Mouse (Mus musculus) thymus, adult 2 months (tissue): ENCODE data around the gene Gorasp1. TPM values are rescaled to one million over a fixed set of nuclear protein-coding genes. Genes with fewer than 3 reads are reported as not detected.
A peak's percentile ranks its signal among the peaks of the same experiment; 100 is the strongest.

Experiments used
- DNase-seq: peaks from one replicate; pipeline ENCODE4 v3.0.0; 2021
- H3K27ac ChIP-seq: fragments of 200-500 bp; 2 replicates; pipeline ENCODE4 v1.5.1; 2012; ENCODE audit warnings: low read length, control low read depth; ENCODE audit not compliant: control insufficient read depth, insufficient read depth
- H3K27me3 ChIP-seq: fragments of 200-500 bp; 2 replicates; pipeline ENCODE4 v1.6.1; 2012; ENCODE audit warnings: mild to moderate bottlenecking, low read length, moderate library complexity, mixed read lengths; ENCODE audit not compliant: control insufficient read depth, insufficient read depth
- H3K36me3 ChIP-seq: fragments of 200-500 bp; 2 replicates; pipeline ENCODE4 v1.6.1; 2012; ENCODE audit warnings: mild to moderate bottlenecking, low read length, moderate library complexity; ENCODE audit not compliant: control insufficient read depth, insufficient read depth
- H3K4me1 ChIP-seq: fragments of 200-500 bp; replicated peaks from 2 replicates; pipeline ENCODE4 v1.6.1; 2012; ENCODE audit warnings: low read length; ENCODE audit not compliant: control insufficient read depth, insufficient read depth
- H3K4me3 ChIP-seq: fragments of 200-500 bp; 2 replicates; pipeline ENCODE4 v1.5.1; 2012; ENCODE audit warnings: mild to moderate bottlenecking, low read length, control low read depth, moderate library complexity; ENCODE audit not compliant: control insufficient read depth, insufficient read depth
- CTCF ChIP-seq: fragments of 200-500 bp; IDR thresholded peaks from 2 replicates; pipeline ENCODE4 v1.5.1; 2012; ENCODE audit warnings: mild to moderate bottlenecking, control low read depth, low read length, moderate library complexity, borderline replicate concordance; ENCODE audit not compliant: control insufficient read depth, poor library complexity, insufficient read depth; ENCODE audit errors: extremely low read depth
- POLR2A ChIP-seq: fragments of 200-500 bp; IDR thresholded peaks from 2 replicates; pipeline ENCODE4 v1.6.1; 2012; ENCODE audit warnings: mild to moderate bottlenecking, low read length, control low read depth, moderate library complexity; ENCODE audit not compliant: control insufficient read depth, poor library complexity, insufficient read depth; ENCODE audit errors: extremely low read depth
- WGBS: fragments of 180-500 bp; shearing (Covaris S2); methylation state at CpG from one replicate; pipeline ENCODE4 v1.1.7; 2018; 5-methylcytosine and 5-hydroxymethylcytosine counted together
- polyA plus RNA-seq: library from polyadenylated mRNA; depleted of rRNA; stranded (reverse); fragments of >200 nt; gene quantifications from 2 replicates; pipeline ENCODE4 v1.2.3, GENCODE M21; 2012

Gorasp1 gene
- polyA plus RNA-seq, 1 experiment = 10.8 TPM

- Histone ChIP-seq H3K4me1 (no peaks in the 10 kb centered on the region), H3K27ac (no peak overlapping the region), H3K36me3 (no peaks in the 10 kb centered on the region), H3K4me3 (no peak overlapping the region), H3K27me3 (no peaks in the 10 kb centered on the region)
- DNase-seq = no peak
- TF ChIP-seq CTCF (no peak), POLR2A (no peak)
- 25% methylated on average over 3 of the region's 3 CpGs for WGBS
These were observed 11.4 kb upstream of the Gorasp1 start for GRCm38 (mm10) chr9:119948804-119949203.

- no peaks in the 10 kb centered on the region for H3K36me3 ChIP-seq
- WGBS = 85% methylated on average over 12 of the region's 12 CpGs
- no peak overlapping the region for H3K4me3 ChIP-seq
- no peaks in the 10 kb centered on the region for H3K4me1 ChIP-seq
- TF ChIP-seq POLR2A (no peak), CTCF (peak; percentile 80)
- DNase-seq = peak; percentile 56
- no peak overlapping the region for H3K27ac ChIP-seq
- H3K27me3 ChIP-seq = no peaks in the 10 kb centered on the region
These were observed 8.0 kb upstream of the Gorasp1 start for GRCm38 (mm10) chr9:119945173-119945900.

- no peaks in the 10 kb centered on the region for H3K27me3 ChIP-seq
- H3K27ac ChIP-seq = no peak overlapping the region
- 86% methylated on average over 1 of the region's 1 CpGs for WGBS
- TF ChIP-seq POLR2A (no peak), CTCF (no peak)
- DNase-seq = no peak
- no peaks in the 10 kb centered on the region for H3K36me3 ChIP-seq
- no peak overlapping the region for H3K4me3 ChIP-seq
- peaks cover 6% of the 10 kb centered on the region for H3K4me1 ChIP-seq
These were observed 6.0 kb upstream of the Gorasp1 start for GRCm38 (mm10) chr9:119943326-119943725.

- H3K4me3 ChIP-seq = no peak overlapping the region
- no peaks in the 10 kb centered on the region for H3K27me3 ChIP-seq
- no peak for DNase-seq
- H3K27ac ChIP-seq = no peak overlapping the region
- H3K4me1 ChIP-seq = peaks cover 15% of the 10 kb centered on the region
- H3K36me3 ChIP-seq = no peaks in the 10 kb centered on the region
- 96% methylated on average over 14 of the region's 14 CpGs for WGBS
- no peak for TF ChIP-seq POLR2A
- TF ChIP-seq CTCF = no peak
These were observed 4.5 kb upstream of the Gorasp1 start for GRCm38 (mm10) chr9:119941861-119942260.

GRCm38 (mm10) chr9:119941407-119941806, 4.0 kb upstream of the Gorasp1 start:
- no peak overlapping the region for H3K27ac ChIP-seq
- WGBS = 96% methylated on average over 5 of the region's 5 CpGs
- H3K27me3 ChIP-seq = no peaks in the 10 kb centered on the region
- TF ChIP-seq CTCF = no peak
- no peak for TF ChIP-seq POLR2A
- DNase-seq = no peak
- H3K4me1 ChIP-seq = peaks cover 19% of the 10 kb centered on the region
- no peak overlapping the region for H3K4me3 ChIP-seq
- no peaks in the 10 kb centered on the region for H3K36me3 ChIP-seq

- Histone ChIP-seq H3K36me3 (no peaks in the 10 kb centered on the region), H3K27me3 (no peaks in the 10 kb centered on the region), H3K4me3 (no peak overlapping the region), H3K4me1 (peaks cover 21% of the 10 kb centered on the region), H3K27ac (no peak overlapping the region)
- TF ChIP-seq POLR2A (no peak), CTCF (no peak)
- 93% methylated on average over 10 of the region's 10 CpGs for WGBS
- DNase-seq = no peak
These were observed 2.3 kb upstream of the Gorasp1 start for GRCm38 (mm10) chr9:119939646-119940045.

- WGBS = 21% methylated on average over 4 of the region's 4 CpGs
- no peak overlapping the region for H3K27ac ChIP-seq
- no peak overlapping the region for H3K4me3 ChIP-seq
- H3K4me1 ChIP-seq = peaks cover 21% of the 10 kb centered on the region
- no peaks in the 10 kb centered on the region for H3K27me3 ChIP-seq
- TF ChIP-seq POLR2A (no peak), CTCF (no peak)
- peak; percentile 12 for DNase-seq
- no peaks in the 10 kb centered on the region for H3K36me3 ChIP-seq
These were observed 1.1 kb upstream of the Gorasp1 start for GRCm38 (mm10) chr9:119938496-119938895.
